Mouse (Mus musculus): ENCODE data around the gene Cpsf2.
A peak's percentile ranks its signal among the peaks of the same experiment; 100 is the strongest.
"Not testable (repeated sequence)": the region's sequence is repeated elsewhere in the genome, so short reads cannot be mapped to it uniquely, and the experiment has no call there.

Gene Cpsf2

GRCm38 (mm10) chr12:101975601-101976571 lies at the start of gene Cpsf2:
TSS of gene Cpsf2 (plus strand) at chr12:101975988.
- DNase-seq, result peak; percentile 84

- DNase-seq, result no peak
These were observed 47.4 kb upstream of the Cpsf2 start for GRCm38 (mm10) chr12:101928423-101928822.

GRCm38 (mm10) chr12:101935223-101935622 lies 40.6 kb upstream of the Cpsf2 start:
- DNase-seq, result peak; percentile 28

GRCm38 (mm10) chr12:101937572-101937971 lies 38.2 kb upstream of the Cpsf2 start:
- DNase-seq, result no peak

- no peak for DNase-seq
These were observed 27.8 kb upstream of the Cpsf2 start for GRCm38 (mm10) chr12:101947986-101948385.

GRCm38 (mm10) chr12:101948801-101949200 lies 27.0 kb upstream of the Cpsf2 start:
- no peak for DNase-seq

- not testable (repeated sequence) for DNase-seq
These were observed 20.0 kb upstream of the Cpsf2 start for GRCm38 (mm10) chr12:101955821-101956220.

- DNase-seq, result no peak
These were observed 18.5 kb upstream of the Cpsf2 start for GRCm38 (mm10) chr12:101957079-101957941.

- peak; percentile 97 for DNase-seq
These were observed 17.7 kb upstream of the Cpsf2 start, which contains the start of gene Atxn3 for GRCm38 (mm10) chr12:101957942-101958544. TSS of gene Atxn3 (minus strand) at chr12:101958246.

GRCm38 (mm10) chr12:101958556-101958955 lies 17.2 kb upstream of the Cpsf2 start:
- DNase-seq, result no peak

- not testable (repeated sequence) for DNase-seq
These were observed 16.6 kb upstream of the Cpsf2 start for GRCm38 (mm10) chr12:101958960-101959780.

GRCm38 (mm10) chr12:101971311-101971710 lies 4.5 kb upstream of the Cpsf2 start:
- no peak for DNase-seq

GRCm38 (mm10) chr12:101972230-101972629 lies 3.6 kb upstream of the Cpsf2 start:
- DNase-seq, result no peak

GRCm38 (mm10) chr12:101974571-101974970 lies 1.2 kb upstream of the Cpsf2 start:
- no peak for DNase-seq

- DNase-seq, result peak; percentile 51
These were observed 604 bp upstream of the Cpsf2 start for GRCm38 (mm10) chr12:101975167-101975600.

GRCm38 (mm10) chr12:101976651-101977403 lies 1.0 kb downstream of the Cpsf2 start:
- no peak for DNase-seq

- no peak for DNase-seq
These were observed 1.7 kb downstream of the Cpsf2 start for GRCm38 (mm10) chr12:101977404-101977915.

- no peak for DNase-seq
These were observed 2.4 kb downstream of the Cpsf2 start for GRCm38 (mm10) chr12:101978162-101978561.

- no peak for DNase-seq
These were observed 2.8 kb downstream of the Cpsf2 start for GRCm38 (mm10) chr12:101978588-101978987.

GRCm38 (mm10) chr12:101979213-101979750 lies 3.5 kb downstream of the Cpsf2 start:
- no peak for DNase-seq

GRCm38 (mm10) chr12:101980266-101980665 lies 4.5 kb downstream of the Cpsf2 start:
- DNase-seq, result no peak

Measured in kidney, adult 9 months (tissue).